Mouse (Mus musculus): ENCODE results near the gene Fam160b1.

Fam160b1 gene

DNA sequence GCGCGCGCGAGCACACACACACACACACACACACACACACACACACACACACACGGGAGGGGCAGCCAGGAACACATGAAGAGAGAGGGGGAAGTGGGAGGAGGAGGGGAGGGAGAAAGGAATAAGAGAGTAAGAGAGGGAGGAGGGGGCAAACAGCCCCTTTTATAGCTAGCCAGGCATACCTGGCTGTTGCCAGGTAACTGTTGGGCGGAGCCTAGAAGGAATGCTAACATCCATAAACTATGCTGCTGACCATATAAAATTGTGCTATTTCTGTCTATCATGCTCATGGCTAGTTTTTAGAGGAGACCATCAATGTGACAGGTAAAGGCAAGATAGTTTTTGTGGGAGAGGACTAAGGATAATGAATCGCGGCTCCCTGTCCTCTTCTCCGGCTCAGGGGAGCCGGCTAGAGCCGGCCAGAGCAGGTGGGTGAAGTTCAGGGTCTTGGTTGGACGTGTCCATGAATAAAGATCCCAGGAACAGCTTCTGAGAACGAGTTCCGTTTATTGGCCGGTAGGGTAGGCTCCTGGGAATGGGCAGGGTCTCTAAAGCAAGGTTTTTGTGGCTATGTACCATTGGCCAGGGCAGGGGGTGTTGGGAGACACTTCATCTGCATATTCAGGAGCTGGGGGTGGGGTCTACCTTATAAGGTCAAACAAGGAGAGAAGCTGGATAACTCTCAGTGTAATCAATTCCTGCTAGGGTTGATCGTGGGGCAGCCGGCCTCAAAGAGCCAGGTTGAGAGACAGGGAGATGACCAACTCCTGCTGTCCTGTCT lies 57.5 kb downstream of the Fam160b1 start:
- in situ Hi-C loops (cut with MboI, MseI), result no loop called here

DNA sequence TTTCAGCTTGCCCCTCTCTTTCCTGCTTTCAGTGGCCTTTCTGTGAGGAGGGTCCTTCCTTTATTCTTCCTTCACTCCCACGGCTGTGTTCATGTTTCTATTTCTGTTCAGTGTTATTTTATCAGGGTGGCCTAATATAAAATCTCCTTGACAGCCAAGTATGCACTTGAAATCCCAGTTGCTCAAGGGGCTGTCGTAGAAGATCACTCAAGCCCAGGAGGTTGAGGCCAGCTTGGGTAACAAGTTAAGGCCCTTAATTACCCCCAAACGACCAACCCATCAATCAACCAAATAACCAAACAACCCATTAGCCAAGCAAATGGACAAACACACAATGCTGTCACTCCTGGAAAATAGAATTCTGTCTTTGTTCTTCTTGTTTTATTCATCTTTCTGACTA lies 62.9 kb downstream of the Fam160b1 start:
- in situ Hi-C loops (cut with MboI, MseI), result no loop called here

DNA sequence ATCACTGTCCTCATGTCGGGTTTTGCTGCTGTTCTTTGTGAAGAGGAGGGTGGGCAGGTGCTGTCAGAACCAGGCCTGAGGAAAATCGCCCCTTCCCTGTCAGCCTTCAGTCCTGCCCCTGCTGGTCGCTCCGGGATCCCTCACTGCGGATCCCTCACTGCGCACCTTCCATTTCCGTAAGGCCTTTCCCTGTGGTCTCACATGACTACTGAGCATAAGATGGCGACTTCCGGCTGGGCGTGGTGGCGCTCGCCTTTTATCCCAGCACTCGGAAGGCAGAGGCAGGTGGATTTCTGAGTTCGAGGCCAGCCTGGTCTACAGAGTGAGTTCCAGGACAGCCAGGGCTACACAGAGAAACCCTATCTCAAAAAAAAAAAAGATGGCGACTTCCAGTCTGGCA lies 64.8 kb downstream of the Fam160b1 start:
- in situ Hi-C loops (cut with MboI, MseI), result no loop called here

DNA sequence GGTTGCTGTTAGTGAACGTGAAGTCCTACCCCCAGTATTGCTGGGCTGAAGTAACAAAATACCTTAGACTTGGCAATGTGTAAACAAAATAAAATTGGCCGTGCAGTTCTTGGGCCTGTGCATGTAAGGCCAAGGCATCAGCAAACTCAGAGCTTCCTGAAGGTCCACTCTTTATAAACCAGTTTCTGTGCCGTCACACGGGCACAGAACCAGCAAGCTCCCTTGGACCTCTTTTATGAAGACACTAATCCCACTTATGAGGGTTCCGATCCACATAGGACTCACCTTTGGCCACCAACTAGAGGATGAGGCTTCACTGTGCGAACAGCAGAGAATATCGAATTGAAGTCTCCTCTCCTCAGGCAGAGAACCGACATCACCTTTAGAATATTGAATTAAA lies 66.4 kb downstream of the Fam160b1 start:
- in situ Hi-C loops (cut with MboI, MseI), result no loop called here

DNA sequence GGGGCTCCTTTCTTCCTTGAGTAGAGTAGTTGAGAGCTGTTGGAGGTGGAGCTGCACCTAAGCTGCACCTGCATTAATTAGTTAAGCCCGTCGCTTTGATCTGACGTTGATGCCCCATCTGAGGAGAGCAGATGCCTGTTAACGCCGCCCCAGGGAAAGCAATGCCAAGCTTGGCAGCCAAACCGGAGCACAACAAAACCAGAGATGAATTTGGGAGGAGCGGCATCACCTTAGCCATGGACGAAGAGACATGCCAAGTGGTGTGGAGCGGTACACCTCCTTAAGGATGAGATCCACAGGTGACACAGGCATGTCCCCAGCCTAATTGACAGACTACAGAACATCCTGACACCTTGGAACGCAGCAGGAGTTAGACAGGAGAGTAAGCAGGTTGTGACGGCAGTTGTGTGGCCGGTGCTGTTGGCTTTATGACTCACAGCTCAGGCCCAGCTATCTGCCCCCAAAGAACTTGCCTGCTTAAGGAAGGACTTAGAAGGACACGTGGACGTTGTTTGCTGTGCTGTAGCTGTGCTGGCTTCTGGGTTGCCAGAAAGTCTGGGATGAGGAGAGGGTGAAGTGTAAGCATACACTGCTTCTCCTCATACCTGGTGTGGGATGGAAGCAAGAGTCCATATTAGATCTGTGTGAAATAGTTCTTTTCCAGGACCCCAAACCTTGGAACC lies 67.4 kb downstream of the Fam160b1 start:
- in situ Hi-C loops (cut with MboI, MseI), result no loop called here

DNA sequence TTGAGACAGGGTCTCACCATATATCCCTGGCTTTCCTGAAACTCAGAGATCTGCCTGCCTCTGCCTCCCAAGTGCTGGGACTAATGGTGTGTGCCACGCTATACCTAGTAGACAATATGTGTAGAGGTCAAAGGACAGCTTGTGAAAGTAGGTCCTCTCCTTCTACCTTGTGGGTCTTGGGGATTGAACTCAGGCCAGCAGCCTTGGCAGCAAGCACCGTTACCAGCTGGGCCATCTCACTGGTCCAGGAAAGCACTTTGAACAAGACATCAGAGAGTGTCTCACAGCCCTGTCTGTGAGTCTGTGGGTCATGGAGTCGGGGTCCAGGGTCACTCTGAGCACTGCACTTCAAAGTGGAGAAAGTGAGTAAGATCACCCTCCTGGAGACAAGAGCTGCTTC lies 68.2 kb downstream of the Fam160b1 start:
- in situ Hi-C loops (cut with MboI, MseI), result no loop called here

DNA sequence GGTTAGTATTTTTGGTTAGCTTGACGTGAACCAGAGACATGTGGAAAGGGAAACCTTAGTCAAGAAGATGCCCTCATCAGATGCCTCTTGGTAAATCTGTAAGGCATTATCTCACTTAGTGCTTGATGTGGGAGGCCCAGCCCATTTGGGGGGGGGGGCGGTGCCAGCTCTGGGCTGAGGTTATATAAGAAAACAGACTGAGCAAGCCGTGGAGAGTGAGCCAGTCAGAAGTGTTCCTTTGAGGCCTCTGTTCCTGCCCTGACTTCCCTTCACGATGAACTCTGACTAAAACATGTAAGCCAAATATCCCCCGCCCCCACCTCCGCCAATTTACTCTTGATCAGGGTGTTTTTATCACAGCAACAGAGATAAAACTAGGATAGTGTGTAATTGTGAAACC lies 69.4 kb downstream of the Fam160b1 start:
- in situ Hi-C loops (cut with MboI, MseI), result no loop called here

DNA sequence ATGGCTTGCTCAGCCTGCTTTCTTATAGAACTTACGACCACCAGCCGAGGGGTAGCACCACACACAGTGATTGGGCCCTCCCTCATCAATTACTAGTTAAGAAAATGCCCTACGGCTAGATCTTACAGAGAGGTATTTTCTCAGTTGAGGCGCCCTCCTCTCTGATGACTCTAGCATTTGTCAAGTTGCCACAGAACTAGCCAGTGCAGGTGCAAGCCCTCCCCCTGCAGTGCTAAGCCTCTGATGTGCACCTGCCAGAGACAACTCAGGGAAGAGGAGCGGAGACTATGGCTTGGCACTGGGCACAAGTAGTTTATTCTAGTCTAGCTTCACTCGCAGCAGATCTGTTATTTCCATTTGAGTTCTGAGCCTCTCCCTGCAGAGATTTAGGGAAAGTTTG lies 71.0 kb downstream of the Fam160b1 start:
- in situ Hi-C loops (cut with MboI, MseI), result no loop called here

DNA sequence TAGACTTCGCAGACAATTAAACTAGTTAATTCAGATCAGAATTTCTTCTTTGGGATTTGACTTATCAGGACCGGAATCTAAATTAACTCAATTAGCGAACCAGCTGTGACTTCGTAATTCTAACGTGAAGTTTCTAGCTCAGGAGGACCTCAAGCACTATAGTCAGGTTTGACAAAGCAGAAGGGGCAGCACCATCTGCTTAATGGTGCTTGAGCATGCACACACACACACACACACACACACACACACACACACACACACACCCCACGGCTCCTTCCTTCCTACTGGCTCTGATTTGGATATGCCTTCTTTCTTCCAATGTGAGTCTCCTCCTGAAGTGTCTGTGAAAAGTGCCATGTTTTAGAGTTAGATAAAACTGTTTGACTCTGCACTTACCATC lies 73.5 kb downstream of the Fam160b1 start:
- in situ Hi-C loops (cut with MboI, MseI), result no loop called here

DNA sequence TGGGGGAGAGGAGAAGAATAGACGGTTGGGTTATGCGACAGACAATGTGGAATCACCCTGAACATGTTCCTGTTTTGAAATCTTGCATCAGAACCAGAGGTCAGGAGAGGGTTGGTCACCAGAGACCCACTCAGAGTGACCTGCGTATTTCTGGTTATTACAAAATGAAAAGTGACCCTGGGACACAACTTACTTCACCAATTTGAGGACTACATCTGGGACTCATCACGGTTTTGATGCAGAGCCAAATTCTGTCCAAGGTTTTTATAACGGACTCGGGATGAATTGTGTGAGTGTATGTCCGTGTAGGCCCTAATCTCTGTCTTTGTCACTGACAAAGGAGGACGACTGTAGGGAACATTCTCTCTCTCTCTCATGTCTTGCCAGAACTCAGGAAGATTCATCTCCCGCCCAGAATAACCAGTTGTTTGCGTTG lies 76.1 kb downstream of the Fam160b1 start:
- in situ Hi-C loops (cut with MboI, MseI), result no loop called here

DNA sequence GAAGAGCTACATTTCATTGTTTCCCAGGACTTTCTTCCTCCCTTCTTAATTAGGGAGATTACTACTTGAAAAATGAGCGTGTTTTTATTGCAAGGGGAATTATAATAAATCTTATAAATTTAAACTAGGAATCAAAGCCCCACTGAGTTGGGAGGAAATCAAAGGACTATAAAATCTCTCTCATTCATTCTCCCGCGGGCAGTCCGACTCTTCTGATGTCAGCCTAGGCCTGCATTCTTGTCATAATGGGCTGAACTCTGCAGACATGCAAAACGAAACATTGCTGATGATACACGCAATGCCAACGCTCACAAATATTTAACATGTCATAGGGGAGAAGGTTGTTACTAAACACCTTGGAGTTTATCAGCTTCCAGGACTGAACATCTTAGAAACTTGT lies 76.6 kb downstream of the Fam160b1 start:
- in situ Hi-C loops (cut with MboI, MseI), result no loop called here

Data from regulatory T cell (primary cell).